ENCODE assay signal across 7 mouse cellular contexts in the genomic region with DNA sequence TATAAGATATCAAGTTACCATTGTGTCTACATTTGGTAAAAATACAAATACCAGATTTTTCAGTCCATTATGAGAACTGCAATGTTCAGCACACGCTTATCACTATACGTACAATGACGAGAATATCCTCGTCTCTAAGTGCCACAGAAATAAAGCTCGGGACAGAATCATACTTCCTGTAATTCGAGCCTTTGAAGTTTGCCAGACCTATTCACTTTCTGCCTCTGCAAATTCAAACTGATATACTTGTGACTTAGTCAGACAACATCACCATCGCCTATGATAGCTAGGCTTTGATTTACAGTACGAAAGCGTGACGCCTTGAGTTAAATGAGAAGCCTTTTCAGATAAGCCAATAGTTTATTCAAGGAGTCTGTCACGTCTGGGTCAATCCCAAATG. TPM values are rescaled to one million over a fixed set of nuclear protein-coding genes. Genes with fewer than 3 reads are reported as not detected.
DNase-seq lines count a peak whose midpoint lies in the region; ATAC-seq and TF ChIP-seq lines count a peak whose summit lies in the region.

No protein-coding gene starts in this region.

- H3K27me3 ChIP-seq in midbrain, embryonic 11.5 days (ENCODE audit: control insufficient read depth, insufficient read depth, low read length) = no peaks in the 10 kb centered on the region; the same call in 1 of the 2 replicates
- no peaks in the 10 kb centered on the region for H3K27me3 ChIP-seq in midbrain, embryonic 15.5 days (replicated peaks)
- no peaks in the 10 kb centered on the region for H3K27me3 ChIP-seq in forebrain, embryonic 14.5 days (replicated peaks; ENCODE audit: control insufficient read depth, insufficient read depth, low read length)
- no peaks in the 10 kb centered on the region for H3K27me3 ChIP-seq in limb, embryonic 11.5 days (ENCODE audit: control insufficient read depth, insufficient read depth, low read length)
- no peaks in the 10 kb centered on the region for H3K27me3 ChIP-seq in stomach, postnatal 0 days (ENCODE audit: control insufficient read depth, insufficient read depth, low read length)

- H3K4me1 ChIP-seq in midbrain, embryonic 11.5 days (ENCODE audit: control insufficient read depth, insufficient read depth, low read length) = peaks cover 4% of the 10 kb centered on the region; the same call in 1 of the 2 replicates
- H3K4me1 ChIP-seq in midbrain, embryonic 15.5 days = peaks cover 11% of the 10 kb centered on the region
- 0 out of 2 replicates have a peak, but pooled peaks cover 3% of the 10 kb centered on the region for H3K4me1 ChIP-seq in forebrain, embryonic 14.5 days (ENCODE audit: control insufficient read depth, insufficient read depth, low read length)
- 0 out of 2 replicates have a peak, but pooled peaks cover 5% of the 10 kb centered on the region for H3K4me1 ChIP-seq in limb, embryonic 11.5 days (ENCODE audit: control insufficient read depth, insufficient read depth, low read length)
- H3K4me1 ChIP-seq in stomach, postnatal 0 days (replicated peaks; ENCODE audit: control insufficient read depth, insufficient read depth) = peaks cover 2% of the 10 kb centered on the region; the same call in 1 of the 2 replicates

- TF ChIP-seq EP300 in stomach, postnatal 0 days (optimal IDR thresholded peaks at IDR 0.05) = no peak

- 63% methylated on average over 11 of the region's 11 CpGs for WGBS in midbrain, embryonic 11.5 days
- 60% methylated on average over 11 of the region's 11 CpGs for WGBS in midbrain, embryonic 15.5 days
- WGBS in forebrain, embryonic 14.5 days = 34% methylated on average over 11 of the region's 11 CpGs
- 20% methylated on average over 11 of the region's 11 CpGs for WGBS in limb, embryonic 11.5 days
- WGBS in stomach, postnatal 0 days = 18% methylated on average over 11 of the region's 11 CpGs

- no peak overlapping the region for H3K9ac ChIP-seq in midbrain, embryonic 11.5 days (ENCODE audit: low read length)
- no peak overlapping the region for H3K9ac ChIP-seq in midbrain, embryonic 15.5 days
- no peak overlapping the region for H3K9ac ChIP-seq in forebrain, embryonic 14.5 days (ENCODE audit: low read length)
- H3K9ac ChIP-seq in limb, embryonic 11.5 days (ENCODE audit: low read length) = no peak overlapping the region
- H3K9ac ChIP-seq in stomach, postnatal 0 days (ENCODE audit: low read length) = no peak overlapping the region

- DNase-seq in midbrain, embryonic 11.5 days (ENCODE audit: low spot score, missing footprints) = peak; percentile 81
- DNase-seq in forebrain, embryonic 14.5 days (ENCODE audit: low spot score) = peak; percentile 3
- DNase-seq in limb, embryonic 11.5 days (ENCODE audit: low spot score) = no peak
- DNase-seq in stomach, postnatal 0 days (ENCODE audit: low spot score) = no peak
- no peak for DNase-seq in right cerebral cortex, postnatal 14 days
- DNase-seq in layer of hippocampus, postnatal 25 days (ENCODE audit: extremely low spot score in 1 of 2, low spot score in 1 of 2) = no peak

- H3K36me3 ChIP-seq in midbrain, embryonic 11.5 days (ENCODE audit: control insufficient read depth, insufficient read depth, low read length) = no peaks in the 10 kb centered on the region
- H3K36me3 ChIP-seq in midbrain, embryonic 15.5 days (replicated peaks) = no peaks in the 10 kb centered on the region
- H3K36me3 ChIP-seq in forebrain, embryonic 14.5 days (ENCODE audit: control insufficient read depth, insufficient read depth, low read length) = no peaks in the 10 kb centered on the region
- no peaks in the 10 kb centered on the region for H3K36me3 ChIP-seq in limb, embryonic 11.5 days (ENCODE audit: control insufficient read depth, insufficient read depth, low read length)
- no peaks in the 10 kb centered on the region for H3K36me3 ChIP-seq in stomach, postnatal 0 days (ENCODE audit: control insufficient read depth, insufficient read depth, low read length)

- no peak overlapping the region for H3K27ac ChIP-seq in midbrain, embryonic 11.5 days (ENCODE audit: low read depth, low read length)
- H3K27ac ChIP-seq in midbrain, embryonic 15.5 days = no peak overlapping the region
- H3K27ac ChIP-seq in forebrain, embryonic 14.5 days (ENCODE audit: low read depth, low read length) = no peak overlapping the region
- H3K27ac ChIP-seq in limb, embryonic 11.5 days (replicated peaks; ENCODE audit: low read depth, low read length) = no peak overlapping the region
- H3K27ac ChIP-seq in stomach, postnatal 0 days (replicated peaks) = no peak overlapping the region

- no peaks in the 10 kb centered on the region for H3K9me3 ChIP-seq in midbrain, embryonic 11.5 days (ENCODE audit: control insufficient read depth, low read length)
- no peaks in the 10 kb centered on the region for H3K9me3 ChIP-seq in midbrain, embryonic 15.5 days
- no peaks in the 10 kb centered on the region for H3K9me3 ChIP-seq in forebrain, embryonic 14.5 days (replicated peaks; ENCODE audit: control insufficient read depth, low read length)
- no peaks in the 10 kb centered on the region for H3K9me3 ChIP-seq in limb, embryonic 11.5 days (ENCODE audit: control insufficient read depth, low read length)
- H3K9me3 ChIP-seq in stomach, postnatal 0 days (ENCODE audit: control insufficient read depth, low read length) = no peaks in the 10 kb centered on the region

- no peak for ATAC-seq in midbrain, embryonic 11.5 days (ENCODE audit: low FRiP score)
- ATAC-seq in midbrain, embryonic 15.5 days (replicated peaks) = no peak
- no peak for ATAC-seq in forebrain, embryonic 14.5 days
- no peak for ATAC-seq in limb, embryonic 11.5 days (ENCODE audit: insufficient number of reproducible peaks, low FRiP score, low TSS enrichment, low read depth)
- ATAC-seq in stomach, postnatal 0 days (ENCODE audit: low FRiP score, low TSS enrichment) = no peak

- no peak for TF ChIP-seq CTCF in stomach, postnatal 0 days (IDR thresholded peaks at IDR 0.05; ENCODE audit: low read depth)

- H3K4me2 ChIP-seq in midbrain, embryonic 11.5 days = no peak overlapping the region; the same call in 1 of the 2 replicates
- H3K4me2 ChIP-seq in midbrain, embryonic 15.5 days = no peak overlapping the region
- H3K4me2 ChIP-seq in forebrain, embryonic 14.5 days (ENCODE audit: low read length) = peak overlapping the region; percentile 64
- peak overlapping the region; percentile 13 for H3K4me2 ChIP-seq in limb, embryonic 11.5 days (ENCODE audit: low read depth, severe bottlenecking)
- H3K4me2 ChIP-seq in stomach, postnatal 0 days (replicated peaks; ENCODE audit: low read depth) = peak overlapping the region; percentile 21

- H3K4me3 ChIP-seq in midbrain, embryonic 11.5 days (ENCODE audit: low read depth, low read length) = no peak overlapping the region
- no peak overlapping the region for H3K4me3 ChIP-seq in midbrain, embryonic 15.5 days
- H3K4me3 ChIP-seq in forebrain, embryonic 14.5 days (ENCODE audit: low read depth, low read length) = peak overlapping the region; percentile 77
- H3K4me3 ChIP-seq in limb, embryonic 11.5 days (ENCODE audit: low read depth, low read length) = 0 out of 2 replicates have a peak overlapping the region, but pooled peaks have one; percentile 6
- peak overlapping the region; percentile 18; the same call in 1 of the 2 replicates for H3K4me3 ChIP-seq in stomach, postnatal 0 days (ENCODE audit: low read depth, low read length)

RNA-seq across cellular contexts. Expression of a gene that starts 1.6 kb away (rescaled TPM):
- 4.1 and 5.8 TPM in 2 replicates for polyA plus RNA-seq in midbrain, embryonic 11.5 days (2014; fragmentation: Nextera tagmentation; extraction: Ambion mirVana)
- 4.5 and 4.8 TPM in 2 replicates for polyA plus RNA-seq in midbrain, embryonic 15.5 days (2015; fragmentation: Nextera tagmentation; extraction: Ambion mirVana)
- 2.3 and 3.7 TPM in 2 replicates for polyA plus RNA-seq in forebrain, embryonic 14.5 days (2014; fragmentation: Nextera tagmentation; extraction: Ambion mirVana)
- 8.5 and 8.8 TPM in 2 replicates for polyA plus RNA-seq in limb, embryonic 11.5 days (2014; fragmentation: Nextera tagmentation; extraction: Ambion mirVana)
- polyA plus RNA-seq in stomach, postnatal 0 days (2015; fragmentation: Nextera tagmentation; extraction: Ambion mirVana) = 3.1 and 4.2 TPM in 2 replicates
- 1 to 10 TPM; 3.3 to 3.5 TPM for total RNA-seq in layer of hippocampus, postnatal 25 days (2021)

Comparison
In these comparisons a context has a peak if more than half of its experiments do, and no peak if none do; other contexts are left out.
1. DNase-seq: peak in midbrain, embryonic 11.5 days (single experiment) and forebrain, embryonic 14.5 days (single experiment); none in limb, embryonic 11.5 days (single experiment), stomach, postnatal 0 days (single experiment), right cerebral cortex, postnatal 14 days (single experiment) and layer of hippocampus, postnatal 25 days (0 of 2).
2. H3K4me2 ChIP-seq: peak in forebrain, embryonic 14.5 days (single experiment), limb, embryonic 11.5 days (single experiment) and stomach, postnatal 0 days (single experiment); none in midbrain, embryonic 11.5 days (single experiment) and midbrain, embryonic 15.5 days (single experiment).
3. H3K4me3 ChIP-seq: peak in forebrain, embryonic 14.5 days (single experiment), limb, embryonic 11.5 days (single experiment) and stomach, postnatal 0 days (single experiment); none in midbrain, embryonic 11.5 days (single experiment) and midbrain, embryonic 15.5 days (single experiment).